Mouse (Mus musculus) R1 (cell line): ENCODE data around the gene N4bp2.

Experiments used
- DNase-seq: peaks from one replicate; pipeline ENCODE4 v3.0.0-alpha.2; 2018; ENCODE audit warnings: low read depth, low spot score

N4bp2 gene

GRCm38 (mm10) chr5:65862217-65862927, 99.1 kb downstream of the N4bp2 start:
- no peak for DNase-seq

- DNase-seq = no peak
These were observed 100.0 kb downstream of the N4bp2 start for GRCm38 (mm10) chr5:65863349-65863749.

GRCm38 (mm10) chr5:65864486-65864885, 101.2 kb downstream of the N4bp2 start:
- no peak for DNase-seq

GRCm38 (mm10) chr5:65864946-65865345, 101.6 kb downstream of the N4bp2 start:
- DNase-seq = no peak

- no peak for DNase-seq
These were observed 103.3 kb downstream of the N4bp2 start for GRCm38 (mm10) chr5:65866591-65866990.

GRCm38 (mm10) chr5:65867380-65868116, 104.2 kb downstream of the N4bp2 start:
- DNase-seq = no peak

- DNase-seq = no peak
These were observed 105.1 kb downstream of the N4bp2 start for GRCm38 (mm10) chr5:65868419-65868818.

- DNase-seq = no peak
These were observed 106.3 kb downstream of the N4bp2 start for GRCm38 (mm10) chr5:65869660-65870059.

- DNase-seq = peak; percentile 93
These were observed 108.1 kb downstream of the N4bp2 start for GRCm38 (mm10) chr5:65871276-65871875.

GRCm38 (mm10) chr5:65873212-65873611, 109.9 kb downstream of the N4bp2 start:
- DNase-seq = no peak

GRCm38 (mm10) chr5:65875269-65875668, 111.9 kb downstream of the N4bp2 start:
- no peak for DNase-seq

GRCm38 (mm10) chr5:65878367-65878766, 115.0 kb downstream of the N4bp2 start:
- DNase-seq = no peak
